Mouse (Mus musculus) layer of hippocampus, postnatal 36 days (tissue): Measurements from ENCODE around the gene Zmynd15. TPM values are rescaled to one million over a fixed set of nuclear protein-coding genes. Genes with fewer than 3 reads are reported as not detected.
"Not testable (repeated sequence)": the region's sequence is repeated elsewhere in the genome, so short reads cannot be mapped to it uniquely, and the experiment has no call there.

Experiments
- DNase-seq, 2 experiments: peaks; one replicate each; pipeline ENCODE4 v3.0.0; 2022
- total RNA-seq, 2 experiments: library from RNA; stranded (reverse); gene quantifications; 2 replicates each; pipeline ENCODE4 v1.2.3; 2021

Zmynd15 gene
- total RNA-seq, 2 experiments from 2014 or later, result 0.25 to 0.46 TPM

GRCm38 (mm10) chr11:70447373-70447772 is 11.9 kb upstream of the Zmynd15 start:
- no peak for DNase-seq

- no peak for DNase-seq
Observed at GRCm38 (mm10) chr11:70450926-70451325, 8.3 kb upstream of the Zmynd15 start.

GRCm38 (mm10) chr11:70451797-70452498 is 7.3 kb upstream of the Zmynd15 start, which contains the start of gene Med11:
Gene Med11, plus strand, starts transcription at chr11:70451919.
- peak; percentile 93 to 94 for DNase-seq

- DNase-seq, result no peak
Observed at GRCm38 (mm10) chr11:70453261-70454044, 5.8 kb upstream of the Zmynd15 start.

GRCm38 (mm10) chr11:70459601-70460101 is 418 bp downstream of the Zmynd15 start, which contains the start of gene Cxcl16:
Gene Cxcl16, minus strand, starts transcription at chr11:70459984.
- DNase-seq, result no peak

- no peak for DNase-seq
Observed at GRCm38 (mm10) chr11:70463970-70464369, 4.7 kb downstream of the Zmynd15 start.

- no peak for DNase-seq
Observed at GRCm38 (mm10) chr11:70465211-70465610, 6.0 kb downstream of the Zmynd15 start.

GRCm38 (mm10) chr11:70465824-70466223 is 6.6 kb downstream of the Zmynd15 start:
- DNase-seq, result no peak

- no peak for DNase-seq
Observed at GRCm38 (mm10) chr11:70467902-70468619, 8.8 kb downstream of the Zmynd15 start.

- no peak for DNase-seq
Observed at GRCm38 (mm10) chr11:70469764-70470163, 10.5 kb downstream of the Zmynd15 start.

- DNase-seq, result no peak
Observed at GRCm38 (mm10) chr11:70472716-70473115, 13.5 kb downstream of the Zmynd15 start.

- not testable (repeated sequence) for DNase-seq
Observed at GRCm38 (mm10) chr11:70473291-70473690, 14.1 kb downstream of the Zmynd15 start.

GRCm38 (mm10) chr11:70474872-70475534 is 15.8 kb downstream of the Zmynd15 start:
- no peak for DNase-seq

GRCm38 (mm10) chr11:70485498-70485897 is 26.3 kb downstream of the Zmynd15 start:
- DNase-seq, result no peak

GRCm38 (mm10) chr11:70487816-70488215 is 28.6 kb downstream of the Zmynd15 start:
- no peak for DNase-seq

- no peak for DNase-seq
Observed at GRCm38 (mm10) chr11:70489138-70489537, 29.9 kb downstream of the Zmynd15 start.

- DNase-seq, result no peak
Observed at GRCm38 (mm10) chr11:70489684-70490083, 30.5 kb downstream of the Zmynd15 start.

- no peak for DNase-seq
Observed at GRCm38 (mm10) chr11:70499566-70500475, 40.6 kb downstream of the Zmynd15 start.

- no peak for DNase-seq
Observed at GRCm38 (mm10) chr11:70500476-70500812, 41.2 kb downstream of the Zmynd15 start.

GRCm38 (mm10) chr11:70502018-70502417 is 42.8 kb downstream of the Zmynd15 start:
- no peak for DNase-seq

GRCm38 (mm10) chr11:70504970-70505369 is 45.7 kb downstream of the Zmynd15 start, which contains the start of gene Tm4sf5:
Gene Tm4sf5, plus strand, starts transcription at chr11:70505244.
- no peak for DNase-seq
